Mouse (Mus musculus) olfactory bulb, adult 2 months (tissue): ENCODE measurements around the gene Ndufb2. TPM values are rescaled to one million over a fixed set of nuclear protein-coding genes. Genes with fewer than 3 reads are reported as not detected.

ENCODE experiments used
- H3K27ac ChIP-seq: fragments of 200-500 bp; 2 replicates; pipeline ENCODE4 v1.5.1; 2012; ENCODE audit warnings: low read depth, low read length; ENCODE audit not compliant: insufficient read depth
- H3K4me1 ChIP-seq: fragments of 200-500 bp; 2 replicates; pipeline ENCODE4 v1.6.1; 2012; ENCODE audit warnings: low read length; ENCODE audit not compliant: control insufficient read depth, insufficient read depth
- H3K4me3 ChIP-seq: fragments of 200-500 bp; 2 replicates; pipeline ENCODE4 v1.5.1; 2012; ENCODE audit warnings: mild to moderate bottlenecking, low read depth, low read length, moderate library complexity; ENCODE audit not compliant: insufficient read depth
- CTCF ChIP-seq: fragments of 200-500 bp; IDR thresholded peaks from 2 replicates; pipeline ENCODE4 v1.5.1; 2012; ENCODE audit warnings: low read depth, mild to moderate bottlenecking, low read length, moderate library complexity; ENCODE audit not compliant: insufficient read depth
- POLR2A ChIP-seq: fragments of 200-500 bp; IDR thresholded peaks from 2 replicates; pipeline ENCODE4 v1.6.1; 2012; ENCODE audit warnings: mild to moderate bottlenecking, low read depth, low read length, moderate library complexity; ENCODE audit not compliant: insufficient read depth
- WGBS: fragments of 180-500 bp; shearing (Covaris S2); methylation state at CpG from one replicate; pipeline ENCODE4 v1.1.7; 2018; 5-methylcytosine and 5-hydroxymethylcytosine counted together
- polyA plus RNA-seq: library from polyadenylated mRNA; stranded (reverse); fragments of >200 nt; gene quantifications from 2 replicates; pipeline ENCODE4 v1.2.4, GENCODE M21; 2012; ENCODE audit warnings: low replicate concordance; ENCODE audit not compliant: missing spikeins, insufficient read depth, insufficient read length

The Ndufb2 gene
- polyA plus RNA-seq, 1 experiment: not detected

DNA sequence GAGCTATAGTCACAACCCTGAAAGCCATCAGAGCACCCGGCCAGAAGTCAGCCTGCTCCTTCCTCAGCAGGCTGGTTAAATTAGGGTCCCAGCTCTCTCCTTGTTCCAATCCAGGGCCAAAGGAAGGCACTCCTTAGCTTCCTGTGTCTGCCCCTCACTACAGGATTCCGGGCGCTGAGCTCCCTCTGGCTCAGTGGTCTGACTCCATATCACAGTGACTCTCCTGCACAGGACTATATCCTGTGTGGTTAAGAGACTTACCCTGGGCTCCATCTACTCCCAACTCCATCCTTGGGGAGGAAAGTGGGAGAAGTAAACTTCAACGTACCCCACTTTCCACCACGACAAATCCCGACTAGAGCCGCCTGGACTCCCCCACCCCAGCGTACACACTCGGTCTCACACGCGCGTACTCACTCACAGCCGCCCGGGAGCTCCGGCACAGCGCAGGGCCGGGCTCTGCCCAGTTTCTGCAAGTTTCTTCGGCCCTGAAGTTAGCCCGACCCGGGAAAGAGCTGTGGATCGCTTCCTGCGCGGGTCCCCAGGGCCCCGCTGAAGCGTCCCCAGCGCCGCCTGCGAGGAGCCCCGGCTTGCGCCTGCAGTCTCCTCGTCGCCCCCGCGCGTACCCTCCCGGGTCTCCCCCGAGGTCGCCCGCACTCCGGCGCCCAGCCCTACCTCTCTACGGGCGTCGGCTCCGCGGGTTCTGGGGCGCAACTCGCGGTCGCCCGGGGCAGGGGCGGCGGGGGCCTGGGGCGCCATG, 35.3 kb upstream of the Ndufb2 start:
- WGBS: under 1% methylated on average over 54 of the region's 54 CpGs
- Histone ChIP-seq H3K4me1 (peaks cover 27% of the 10 kb centered on the region), H3K4me3 (peak overlapping the region; percentile 85), H3K27ac (peak overlapping the region; percentile 78)
- TF ChIP-seq POLR2A (no peak; the same call in none of the 2 replicates), CTCF (no peak)

DNA sequence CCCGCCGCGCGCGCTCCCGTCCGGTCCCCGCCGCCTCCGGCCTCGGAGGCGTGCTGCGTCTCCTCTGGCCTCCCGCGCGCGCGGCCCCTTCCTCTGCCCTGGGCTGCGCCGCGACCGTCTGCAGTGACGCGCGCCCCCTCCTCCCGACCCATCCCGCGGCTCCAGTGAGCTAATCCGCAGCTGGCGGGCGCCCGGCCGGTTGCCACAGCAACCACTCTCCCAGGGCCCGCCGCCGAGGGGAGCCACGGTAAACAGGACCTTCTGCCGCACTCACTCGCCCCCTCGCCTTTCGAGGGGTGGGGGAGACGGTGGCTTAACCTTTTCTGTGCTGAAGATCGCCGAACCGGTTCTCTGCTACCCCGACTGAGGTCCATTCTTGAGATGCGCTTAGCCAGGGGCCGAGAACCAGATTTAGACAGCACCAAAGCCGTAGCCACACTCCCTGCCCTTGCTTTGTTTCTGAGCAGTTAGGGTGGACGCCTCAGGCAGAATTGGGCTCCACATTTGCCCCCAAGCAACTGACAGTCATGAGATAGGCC, 34.6 kb upstream of the Ndufb2 start, which contains the start of gene Dennd2a:
Gene Dennd2a, minus strand, starts transcription at position 145 of the 539 bp plus-strand sequence.
- WGBS: under 1% methylated on average over 49 of the region's 50 CpGs
- Histone ChIP-seq H3K4me3 (peak within 1 kb of the TSS; percentile 85), H3K4me1 (peaks cover 24% of the 10 kb centered on the region), H3K27ac (peak within 1 kb of the TSS; percentile 78)
- TF ChIP-seq CTCF (no peak), POLR2A (peak; percentile 52; the same call in 1 of the 2 replicates)

GRCm38 (mm10) chr6:39559276-39559939, 33.0 kb upstream of the Ndufb2 start:
- 70% methylated on average over 6 of the region's 6 CpGs for WGBS
- H3K27ac ChIP-seq: no peak overlapping the region
- peaks cover 22% of the 10 kb centered on the region for H3K4me1 ChIP-seq
- TF ChIP-seq POLR2A (no peak), CTCF (no peak)
- H3K4me3 ChIP-seq: no peak overlapping the region

DNA sequence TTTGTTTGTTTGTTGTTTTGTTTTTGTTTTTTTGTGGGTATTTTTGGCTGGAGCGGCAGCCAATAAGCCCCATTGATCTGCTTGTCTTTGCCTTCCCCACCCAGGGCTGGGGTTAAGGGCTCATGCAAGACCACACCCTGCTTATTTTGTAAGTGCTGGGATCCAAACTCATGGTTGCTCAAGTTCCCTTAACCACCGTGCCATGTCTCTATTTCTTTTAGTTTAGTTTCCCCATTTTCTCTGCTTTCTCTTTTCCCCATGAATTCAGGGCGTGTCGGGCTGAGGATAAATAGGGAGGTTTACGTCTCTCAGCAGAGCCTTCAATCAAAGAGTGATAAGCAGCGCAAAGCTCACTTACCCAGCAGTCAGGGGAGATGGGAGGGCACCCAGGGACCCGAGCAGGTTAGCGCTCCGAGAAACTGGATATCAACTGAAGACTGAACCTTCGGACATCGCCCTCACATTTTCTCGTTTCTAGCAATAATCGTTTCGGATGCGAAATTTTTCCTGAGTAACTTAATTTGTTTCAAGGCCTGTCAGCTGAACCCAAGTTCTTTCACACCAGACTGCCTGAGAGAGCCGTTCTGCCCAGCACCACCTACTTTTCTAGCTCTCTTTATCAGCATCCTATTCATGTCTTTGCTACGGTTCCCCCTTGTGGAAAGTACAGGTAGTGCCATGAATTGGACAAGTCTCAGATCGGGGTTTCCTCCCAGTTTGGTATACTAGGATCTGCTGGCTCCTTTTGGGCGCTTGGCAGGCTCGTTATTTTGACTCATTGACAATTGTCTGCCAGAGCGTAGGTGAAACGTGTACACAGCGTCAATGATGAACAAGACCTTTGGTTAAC, 30.0 kb upstream of the Ndufb2 start:
- TF ChIP-seq CTCF: no peak
- TF ChIP-seq POLR2A: no peak
- Histone ChIP-seq H3K27ac (no peak overlapping the region), H3K4me1 (peaks cover 9% of the 10 kb centered on the region), H3K4me3 (no peak overlapping the region)
- WGBS: 23% methylated on average over 23 of the region's 23 CpGs

GRCm38 (mm10) chr6:39567528-39567927, 24.8 kb upstream of the Ndufb2 start:
- no peak for TF ChIP-seq POLR2A
- TF ChIP-seq CTCF: no peak
- Histone ChIP-seq H3K4me1 (no peaks in the 10 kb centered on the region), H3K4me3 (no peak overlapping the region), H3K27ac (no peak overlapping the region)
- 5% methylated on average over 5 of the region's 5 CpGs for WGBS

GRCm38 (mm10) chr6:39570426-39570825, 21.9 kb upstream of the Ndufb2 start:
- WGBS: 67% methylated on average over 3 of the region's 3 CpGs
- Histone ChIP-seq H3K4me1 (peaks cover 10% of the 10 kb centered on the region), H3K4me3 (no peak overlapping the region), H3K27ac (no peak overlapping the region)
- TF ChIP-seq CTCF: no peak
- TF ChIP-seq POLR2A: no peak

GRCm38 (mm10) chr6:39573791-39574554, 18.4 kb upstream of the Ndufb2 start, which contains the start of gene Adck2:
Gene Adck2 (plus strand): TSS chr6:39573873.
- Histone ChIP-seq H3K4me1 (peaks cover 10% of the 10 kb centered on the region), H3K27ac (peak within 1 kb of the TSS; percentile 75), H3K4me3 (peak within 1 kb of the TSS; percentile 59)
- 0% methylated on average over 49 of the region's 49 CpGs for WGBS
- TF ChIP-seq CTCF: 0 out of 2 replicates have a peak, but pooled peaks have one; percentile 7
- peak; percentile 60 for TF ChIP-seq POLR2A

DNA sequence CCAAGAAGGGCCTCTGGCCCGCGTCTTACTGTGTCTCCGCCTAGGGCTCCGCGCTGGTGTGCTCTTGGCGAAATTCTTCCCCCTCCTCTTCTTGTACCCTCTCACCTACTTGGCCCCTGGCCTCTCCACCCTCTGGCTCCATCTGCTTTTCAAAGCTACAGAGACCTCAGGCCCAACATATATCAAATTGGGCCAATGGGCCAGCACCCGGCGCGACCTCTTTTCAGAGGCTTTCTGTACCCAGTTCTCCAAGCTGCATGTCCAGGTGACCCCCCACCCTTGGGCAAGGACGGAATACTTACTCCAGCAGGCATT, 17.9 kb upstream of the Ndufb2 start:
- peaks cover 10% of the 10 kb centered on the region for H3K4me1 ChIP-seq
- WGBS: 16% methylated on average over 10 of the region's 10 CpGs
- H3K27ac ChIP-seq: peak overlapping the region; percentile 75; the same call in 1 of the 2 replicates
- H3K4me3 ChIP-seq: peak overlapping the region; percentile 59
- TF ChIP-seq CTCF (no peak), POLR2A (no peak)
